Mouse (Mus musculus): Measurements from ENCODE around the gene Atp11c.

Gene Atp11c

GRCm38 (mm10) chrX:60386852-60387251 is 205.6 kb downstream of the Atp11c start:
- DNase-seq (ENCODE audit: low spot score in 2 of 2), result no peak

- DNase-seq (ENCODE audit: low spot score in 2 of 2), result no peak
Measured at GRCm38 (mm10) chrX:60381711-60382110, 210.8 kb downstream of the Atp11c start.

- no peak for DNase-seq (ENCODE audit: low spot score in 2 of 2)
Measured at GRCm38 (mm10) chrX:60380386-60380785, 212.1 kb downstream of the Atp11c start.

- no peak for DNase-seq (ENCODE audit: low spot score in 2 of 2)
Measured at GRCm38 (mm10) chrX:60348741-60349140, 243.8 kb downstream of the Atp11c start.

- DNase-seq (ENCODE audit: low spot score in 2 of 2), result no peak
Measured at GRCm38 (mm10) chrX:60345447-60345846, 247.1 kb downstream of the Atp11c start.

- DNase-seq (ENCODE audit: low spot score in 2 of 2), result no peak
Measured at GRCm38 (mm10) chrX:60344991-60345390, 247.5 kb downstream of the Atp11c start.

- DNase-seq (ENCODE audit: low spot score in 2 of 2), result no peak
Measured at GRCm38 (mm10) chrX:60329735-60330134, 262.8 kb downstream of the Atp11c start.

- DNase-seq (ENCODE audit: low spot score in 2 of 2), result no peak
Measured at GRCm38 (mm10) chrX:60321321-60321720, 271.2 kb downstream of the Atp11c start.

GRCm38 (mm10) chrX:60317661-60318060 is 274.8 kb downstream of the Atp11c start:
- DNase-seq (ENCODE audit: low spot score in 2 of 2), result no peak

- no peak for DNase-seq (ENCODE audit: low spot score in 2 of 2)
Measured at GRCm38 (mm10) chrX:60292335-60292734, 300.2 kb downstream of the Atp11c start.

- no peak for DNase-seq (ENCODE audit: low spot score in 2 of 2)
Measured at GRCm38 (mm10) chrX:60255346-60255745, 337.2 kb downstream of the Atp11c start.

- no peak for DNase-seq (ENCODE audit: low spot score in 2 of 2)
Measured at GRCm38 (mm10) chrX:60187726-60188125, 404.8 kb downstream of the Atp11c start.

GRCm38 (mm10) chrX:60182611-60183010 is 409.9 kb downstream of the Atp11c start:
- DNase-seq (ENCODE audit: low spot score in 2 of 2), result no peak

GRCm38 (mm10) chrX:60178744-60179458 is 413.6 kb downstream of the Atp11c start, which contains the start of gene Mcf2:
Mcf2 (minus strand) TSS chrX:60179089.
- no peak for DNase-seq (ENCODE audit: low spot score in 2 of 2)

GRCm38 (mm10) chrX:60178025-60178743 is 414.3 kb downstream of the Atp11c start:
- DNase-seq (ENCODE audit: low spot score in 2 of 2), result no peak
